Mouse (Mus musculus) regulatory T cell (primary cell): Measurements from ENCODE around the gene Cops6.

Experiments
- in situ Hi-C: fragments of 300-600 bp; cut with MboI, MseI; formaldehyde crosslinking; loops from one replicate; pipeline ENCODE4 v1.15.1; 2025; ENCODE audit warnings: high pct_unique_total_duplicates

The Cops6 gene

DNA sequence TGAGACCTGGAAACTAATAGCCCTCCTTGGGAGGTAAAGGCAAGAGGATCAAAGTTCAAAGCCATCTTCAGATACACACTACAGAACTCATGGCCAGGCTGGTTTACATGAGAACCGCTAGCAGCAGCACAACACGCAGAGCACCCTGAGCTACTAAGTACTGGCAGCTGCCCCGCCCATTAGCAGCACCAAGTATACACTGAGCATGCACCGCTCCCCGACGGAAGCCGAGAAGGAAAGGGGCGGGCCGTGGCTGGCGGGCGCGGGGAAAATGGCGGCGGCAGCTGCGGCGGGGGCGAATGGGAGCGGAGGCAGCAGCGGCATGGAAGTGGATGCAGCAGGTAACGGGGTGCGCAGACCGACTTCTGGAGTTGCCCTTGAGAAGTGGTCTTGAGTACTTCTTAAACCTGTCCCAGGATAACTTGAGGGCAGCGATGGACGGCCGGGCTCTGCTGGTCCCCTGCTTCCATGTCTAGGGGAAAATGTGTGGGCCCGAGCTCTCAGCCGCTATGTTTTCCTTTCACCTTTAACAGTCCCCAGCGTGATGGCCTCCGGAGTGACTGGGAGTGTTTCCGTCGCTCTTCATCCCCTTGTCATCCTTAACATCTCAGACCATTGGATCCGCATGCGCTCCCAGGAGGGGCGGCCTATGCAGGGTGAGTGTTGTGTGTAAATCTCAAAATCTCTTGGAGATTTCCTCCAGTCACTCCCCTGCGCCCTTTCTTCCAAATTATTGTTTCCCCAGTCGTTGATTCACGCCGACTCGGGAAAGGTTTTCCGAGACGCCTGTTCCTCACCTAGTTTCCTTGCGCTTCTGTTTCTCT, at the start of gene Cops6:
TSS of gene Cops6 (plus strand) at position 230 of the 824 bp plus-strand sequence.
- in situ Hi-C loops, result loop anchor here (25.0 kb wide), 1 partner anchor 1626 kb away; the partner anchor contains the start of genes Ints1 and Mafk

DNA sequence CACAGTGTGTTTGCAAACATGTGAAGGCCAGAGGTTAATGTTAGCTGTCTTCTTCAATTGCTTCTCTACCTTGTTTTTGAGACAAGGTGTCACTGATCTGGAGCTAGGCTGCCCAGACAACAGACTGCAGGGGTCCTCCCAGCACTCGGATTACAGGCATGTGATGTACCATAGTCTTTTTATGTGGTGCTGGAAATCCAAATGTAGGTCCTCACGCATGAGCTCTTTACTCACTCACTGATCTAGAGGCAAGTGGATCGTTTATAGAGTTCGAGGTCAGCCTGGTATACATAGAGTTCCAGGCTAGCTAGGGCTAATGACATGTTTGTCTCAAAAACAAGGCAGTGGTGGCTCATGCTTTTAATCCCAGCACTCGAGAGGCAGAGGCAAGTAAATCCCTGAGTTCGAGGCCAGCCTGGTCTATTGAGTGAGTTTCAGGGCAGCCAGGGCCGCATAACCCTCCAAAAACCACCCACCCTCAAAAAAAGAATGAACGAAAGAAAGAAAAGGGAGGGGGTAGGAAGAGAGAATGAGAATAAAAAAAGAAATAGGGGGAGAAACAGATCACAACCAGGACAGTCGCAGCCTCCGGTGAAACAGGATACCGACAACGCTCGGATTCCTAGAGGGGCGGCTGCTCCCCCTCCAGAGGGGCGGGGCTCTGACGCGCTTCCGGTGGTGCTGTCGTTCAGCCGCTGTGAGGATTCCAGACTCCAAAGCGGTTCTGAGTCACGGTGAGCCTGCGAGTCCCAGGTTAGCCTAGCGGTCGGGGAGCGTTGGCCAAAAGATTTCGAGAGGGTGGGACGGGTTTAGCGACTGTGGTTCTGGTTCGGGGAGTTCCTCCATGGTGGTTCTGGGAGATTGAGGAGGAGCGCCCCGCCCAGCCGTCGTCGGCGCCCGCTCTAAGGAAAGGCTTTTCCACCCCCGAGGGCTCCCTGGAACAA, 44.3 kb upstream of the Cops6 start, which contains the start of gene Zscan21:
TSS of gene Zscan21 (plus strand) at position 649 of the 944 bp plus-strand sequence.
- in situ Hi-C loops, result loop anchor here (5.0 kb wide), 1 partner anchor 36 kb away; no protein-coding TSS in a partner anchor

DNA sequence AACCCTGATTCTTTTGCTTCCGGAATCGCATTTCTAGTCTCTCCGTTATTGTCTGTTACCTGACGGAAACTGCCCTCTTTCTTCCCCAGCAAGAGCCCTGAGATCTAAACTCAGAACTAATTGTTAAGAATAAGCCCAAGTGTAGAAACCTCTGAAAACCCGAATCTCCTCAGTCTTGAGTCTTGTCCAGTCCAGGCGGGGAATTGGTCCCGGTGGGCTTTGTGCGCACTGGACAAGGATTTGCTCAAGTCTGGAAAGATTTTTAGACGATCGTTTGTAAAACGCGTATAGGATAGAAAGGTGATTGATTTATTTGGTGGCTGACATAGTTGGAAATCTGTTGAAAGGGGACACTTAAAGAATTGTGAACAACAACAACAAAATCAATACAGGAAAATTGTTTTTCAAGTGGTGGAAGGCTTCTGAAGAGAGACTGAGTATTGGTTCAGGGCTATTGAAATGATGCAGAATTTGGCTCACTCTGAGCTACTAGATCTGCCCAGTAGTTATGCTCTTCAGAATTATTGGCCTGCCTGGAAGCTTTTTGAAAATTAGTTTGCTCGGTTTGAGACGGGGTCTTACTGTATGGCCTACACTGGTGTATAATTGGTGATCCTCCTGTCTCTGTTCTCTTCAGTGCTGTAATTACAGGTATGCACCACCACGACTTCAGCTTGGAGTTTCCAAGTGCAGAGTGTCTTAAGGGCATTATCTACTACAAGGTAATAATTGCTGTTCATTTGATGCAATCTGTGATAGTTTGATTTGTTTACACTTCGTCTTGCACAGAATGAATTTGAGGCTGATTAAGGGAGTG, 43.5 kb upstream of the Cops6 start:
- in situ Hi-C loops, result loop anchor here (5.0 kb wide), 1 partner anchor 35 kb away; no protein-coding TSS in a partner anchor

DNA sequence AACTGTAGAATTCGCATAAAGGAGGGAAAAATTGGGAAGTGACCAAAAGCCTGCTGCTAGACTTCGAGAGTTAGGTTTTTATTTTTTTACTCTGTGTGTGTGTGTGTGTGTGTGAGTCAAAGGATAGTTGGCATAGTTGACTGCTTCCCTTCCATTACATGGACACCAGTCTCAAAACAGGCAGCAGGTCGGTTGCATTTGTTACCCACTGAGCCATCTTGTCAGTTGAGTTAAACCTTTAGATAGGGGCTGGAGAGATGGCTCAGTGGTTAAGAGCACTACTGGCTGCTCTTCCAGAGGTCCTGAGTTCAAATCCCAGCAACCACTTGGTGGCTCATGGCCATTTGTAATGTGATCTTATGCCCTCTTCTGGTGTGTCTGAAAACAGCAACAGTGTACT, 42.8 kb upstream of the Cops6 start:
- in situ Hi-C loops, result loop anchor here (5.0 kb wide), 1 partner anchor 34 kb away; no protein-coding TSS in a partner anchor

DNA sequence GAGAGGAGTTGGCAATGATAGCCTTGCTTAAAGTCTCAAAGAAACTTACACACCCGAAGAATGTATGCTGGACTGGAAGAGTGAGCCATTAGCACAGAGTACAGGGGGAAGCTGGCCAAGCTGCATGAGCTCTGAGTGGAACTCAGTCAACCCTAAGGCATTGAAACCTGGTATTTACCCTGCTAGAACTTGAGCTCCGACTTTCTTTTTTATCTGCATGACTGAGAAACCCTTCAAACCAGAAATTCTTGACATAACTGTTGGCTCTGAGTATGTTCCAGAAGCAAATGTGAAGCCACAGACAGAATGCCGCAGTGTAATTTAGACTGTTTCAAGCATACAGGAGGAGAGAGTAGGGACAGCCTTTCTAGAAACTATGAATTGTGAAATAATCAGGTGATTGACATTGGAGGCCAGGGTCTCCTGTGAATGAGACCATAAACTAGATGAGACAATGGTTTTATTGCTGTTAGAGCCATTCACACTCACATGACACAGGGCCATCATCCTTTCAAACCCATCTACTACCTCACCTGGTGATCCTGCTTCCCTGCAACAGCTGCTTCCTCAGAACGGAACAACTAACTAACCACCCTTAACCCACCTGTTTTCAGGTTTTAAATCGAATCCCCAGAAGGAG, 28.3 kb upstream of the Cops6 start:
- in situ Hi-C loops, result no loop called here

DNA sequence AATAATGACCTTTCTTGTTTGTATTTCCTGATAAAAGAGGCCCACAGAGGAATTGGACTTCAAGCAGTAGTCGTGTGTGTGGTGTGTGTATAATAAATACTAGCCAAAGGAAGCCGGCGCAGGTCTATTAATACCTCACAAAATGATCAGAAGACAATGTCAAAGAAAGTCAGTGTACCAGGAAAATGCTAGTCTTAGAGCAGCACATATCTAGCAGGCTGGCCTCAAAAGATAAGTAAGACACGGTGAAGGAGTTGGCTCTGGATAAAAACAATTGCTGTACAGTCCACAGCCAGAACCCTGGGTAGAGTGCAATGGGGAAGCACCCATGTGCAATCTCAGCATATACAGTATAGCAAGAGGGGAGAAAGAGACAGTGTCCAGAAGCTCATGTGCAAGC, 23.6 kb upstream of the Cops6 start:
- in situ Hi-C loops, result no loop called here

DNA sequence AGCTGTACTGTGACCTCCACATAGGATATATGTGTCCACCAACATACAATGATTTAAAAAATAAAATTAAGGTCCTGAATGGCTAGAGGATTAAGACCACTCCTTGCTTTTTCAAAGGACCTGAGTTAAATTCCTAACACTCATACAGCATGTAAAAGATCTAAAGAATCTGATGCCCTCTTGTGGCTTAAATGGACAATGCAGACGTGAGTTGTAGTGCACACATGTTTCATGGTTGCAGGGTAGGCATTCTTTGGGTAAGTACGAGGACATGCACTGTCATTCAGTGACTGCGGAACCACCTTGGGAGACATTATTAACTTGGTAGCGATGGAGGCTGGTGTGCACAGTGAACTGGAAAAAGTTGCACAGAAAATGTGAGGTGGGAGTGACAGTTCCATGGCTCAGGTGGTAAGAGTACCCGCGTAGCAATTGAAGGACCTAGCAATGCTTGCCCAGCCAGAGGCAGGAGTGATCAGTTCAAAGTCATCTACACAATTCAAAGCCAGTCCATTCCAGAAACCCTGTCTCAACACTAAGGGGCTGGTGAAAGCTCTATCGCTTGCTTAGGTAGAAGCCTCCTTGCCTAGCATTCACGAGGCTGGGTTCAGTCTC, 22.8 kb upstream of the Cops6 start:
- in situ Hi-C loops, result no loop called here

DNA sequence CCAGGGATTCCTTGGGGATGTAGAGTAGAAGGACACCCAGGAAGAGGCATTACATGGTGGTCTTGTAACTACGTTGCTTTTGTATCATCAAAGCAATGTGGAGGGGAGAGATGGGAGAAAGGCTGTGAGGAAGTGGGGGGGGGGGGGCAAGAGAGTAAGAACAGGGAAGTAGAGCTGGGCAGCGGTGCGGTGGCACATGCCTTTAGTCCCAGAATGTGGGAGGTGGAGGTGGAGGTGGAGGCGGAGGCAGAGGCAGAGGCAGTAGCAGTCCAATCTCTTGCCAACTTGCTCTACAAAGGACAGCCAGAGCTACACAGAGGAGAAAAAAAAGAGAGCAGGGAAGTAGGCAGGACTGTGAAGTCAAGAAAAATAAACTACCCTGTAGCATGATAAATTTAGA, 22.3 kb upstream of the Cops6 start:
- in situ Hi-C loops, result no loop called here

DNA sequence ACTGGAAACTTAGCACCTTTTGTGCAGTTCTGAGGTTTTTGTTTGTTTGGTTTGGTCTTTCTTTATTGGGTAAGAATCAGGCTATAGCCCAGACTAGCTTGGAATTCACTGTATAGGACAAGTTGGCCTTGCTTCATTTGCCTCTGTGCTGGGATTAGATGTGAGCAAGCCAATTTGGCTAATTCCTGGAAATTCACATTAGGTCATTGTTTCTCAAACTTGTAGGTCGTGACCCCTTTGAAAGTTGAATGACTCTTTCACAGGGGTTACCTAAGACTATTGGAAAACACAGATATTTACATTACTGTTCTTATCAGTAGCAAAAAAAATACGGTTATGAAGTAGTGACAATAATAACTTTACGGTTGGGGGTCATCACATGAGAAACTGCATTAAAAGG, 6.5 kb upstream of the Cops6 start:
- in situ Hi-C loops, result loop anchor here (5.0 to 25.0 kb wide), 2 partner anchors 37 to 1633 kb away; partner anchors contain the start of genes Ints1, Mafk and Zscan21

DNA sequence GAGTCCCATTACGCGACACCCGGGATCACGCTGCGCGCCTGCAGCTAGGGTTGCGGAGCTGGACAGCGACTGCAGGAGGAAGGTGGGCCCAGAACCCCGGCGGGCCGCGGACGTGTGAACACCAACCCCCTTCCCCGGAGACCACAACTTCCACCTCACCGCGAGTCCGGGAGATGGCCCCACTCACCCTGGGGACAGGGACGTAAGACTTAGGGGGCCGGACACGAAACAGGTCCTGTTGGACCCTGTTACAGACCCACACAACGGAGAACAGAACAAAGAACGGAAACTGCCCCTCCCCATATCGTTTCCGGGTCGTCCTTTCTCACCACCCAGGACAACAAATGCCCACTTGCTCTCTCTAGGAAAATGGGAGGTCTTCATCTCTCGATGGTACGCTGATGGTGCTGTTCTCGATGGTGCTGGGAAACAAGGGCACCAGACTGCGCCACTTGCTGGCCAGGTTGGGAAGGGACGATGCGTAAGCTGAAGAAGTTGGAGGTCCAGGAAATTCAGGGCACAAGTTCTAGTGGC, 5.4 kb upstream of the Cops6 start, which contains the start of gene Zfp113:
TSS of gene Zfp113 (minus strand) at position 302 of the 534 bp plus-strand sequence.
- in situ Hi-C loops, result loop anchor here (25.0 kb wide), 1 partner anchor 1632 kb away; the partner anchor contains the start of genes Ints1 and Mafk

DNA sequence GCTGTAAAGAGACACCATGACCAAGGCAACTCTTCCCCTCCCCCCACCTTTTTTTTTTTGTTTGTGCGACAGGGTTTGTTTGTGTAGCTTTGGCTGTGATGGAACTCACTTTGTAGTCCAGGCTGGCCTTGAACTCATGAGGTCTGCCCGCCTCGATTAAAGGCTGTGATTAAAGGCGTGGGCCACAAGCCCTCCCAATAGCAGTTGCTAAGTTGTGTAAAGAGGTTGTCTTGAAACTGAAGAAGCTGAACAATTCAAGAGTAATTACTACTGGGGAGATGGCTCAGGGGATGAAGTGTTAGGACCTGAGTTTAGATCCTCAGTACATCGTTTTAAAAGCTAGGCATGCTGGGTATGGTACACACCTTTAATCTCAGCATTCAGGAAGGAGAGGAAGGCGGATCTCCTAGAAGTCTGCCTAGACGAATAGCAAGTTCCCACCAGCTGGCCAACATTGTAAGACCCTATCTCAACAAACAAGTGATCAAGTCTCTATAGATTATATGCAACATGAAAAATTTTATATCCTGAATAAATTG, 578 bp upstream of the Cops6 start:
- in situ Hi-C loops, result loop anchor here (25.0 kb wide), 1 partner anchor 1627 kb away; the partner anchor contains the start of genes Ints1 and Mafk

DNA sequence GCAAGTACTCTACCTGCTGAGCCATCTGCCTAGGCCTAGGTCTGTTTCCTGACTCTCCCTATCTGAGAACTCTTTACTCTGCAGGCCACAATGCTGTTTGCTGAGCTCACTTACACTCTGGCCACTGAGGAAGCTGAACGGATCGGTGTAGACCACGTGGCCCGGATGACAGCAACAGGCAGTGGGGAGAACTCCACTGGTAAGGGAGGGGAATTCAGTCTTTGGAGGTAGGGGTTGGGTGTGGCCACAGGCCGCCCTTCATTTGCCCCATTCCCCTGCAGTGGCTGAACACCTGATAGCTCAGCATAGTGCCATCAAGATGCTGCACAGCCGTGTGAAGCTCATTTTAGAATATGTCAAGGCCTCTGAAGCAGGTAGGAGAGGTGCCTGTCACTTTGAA, 2.2 kb downstream of the Cops6 start:
- in situ Hi-C loops, result loop anchor here (25.0 kb wide), 1 partner anchor 1624 kb away; the partner anchor contains the start of genes Ints1 and Mafk

DNA sequence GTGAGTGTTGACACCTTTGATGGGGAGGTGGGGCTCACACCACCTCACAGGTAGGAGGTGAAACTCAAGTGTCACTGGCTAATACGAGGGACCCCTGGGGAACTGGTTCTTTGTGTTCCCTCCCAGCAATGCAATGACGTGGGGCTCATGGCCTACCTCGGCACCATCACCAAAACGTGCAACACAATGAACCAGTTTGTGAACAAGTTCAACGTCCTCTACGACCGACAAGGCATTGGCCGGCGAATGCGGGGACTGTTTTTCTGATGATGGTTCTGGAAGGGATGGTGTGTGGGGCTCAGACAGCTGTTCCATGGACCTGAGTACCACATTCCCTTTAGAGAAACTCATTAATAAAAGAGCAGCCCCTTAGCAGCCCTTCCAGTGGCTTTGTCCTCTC, 2.7 kb downstream of the Cops6 start:
- in situ Hi-C loops, result loop anchor here (25.0 kb wide), 1 partner anchor 1624 kb away; the partner anchor contains the start of genes Ints1 and Mafk

DNA sequence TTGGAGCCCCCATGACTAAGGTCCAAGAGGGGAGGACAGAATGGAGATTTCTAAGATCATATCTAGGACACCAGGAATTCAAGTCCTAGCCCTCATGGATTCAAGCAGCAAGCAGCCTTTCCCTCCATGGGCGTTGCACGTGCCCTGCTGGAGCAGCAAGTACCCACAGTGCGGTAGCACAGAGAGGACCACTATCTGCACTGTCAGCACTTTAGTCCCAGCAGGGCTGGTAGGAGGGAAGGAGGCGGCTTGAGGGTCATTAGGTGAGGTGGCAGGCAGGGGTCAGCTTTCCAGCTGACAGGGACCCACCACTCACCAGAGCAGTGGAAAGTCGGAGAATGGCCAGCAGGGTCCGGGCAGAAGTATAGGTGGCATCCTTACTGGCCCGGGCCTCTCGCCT, 4.7 kb downstream of the Cops6 start:
- in situ Hi-C loops, result loop anchor here (25.0 kb wide), 1 partner anchor 1622 kb away; the partner anchor contains the start of genes Ints1 and Mafk

DNA sequence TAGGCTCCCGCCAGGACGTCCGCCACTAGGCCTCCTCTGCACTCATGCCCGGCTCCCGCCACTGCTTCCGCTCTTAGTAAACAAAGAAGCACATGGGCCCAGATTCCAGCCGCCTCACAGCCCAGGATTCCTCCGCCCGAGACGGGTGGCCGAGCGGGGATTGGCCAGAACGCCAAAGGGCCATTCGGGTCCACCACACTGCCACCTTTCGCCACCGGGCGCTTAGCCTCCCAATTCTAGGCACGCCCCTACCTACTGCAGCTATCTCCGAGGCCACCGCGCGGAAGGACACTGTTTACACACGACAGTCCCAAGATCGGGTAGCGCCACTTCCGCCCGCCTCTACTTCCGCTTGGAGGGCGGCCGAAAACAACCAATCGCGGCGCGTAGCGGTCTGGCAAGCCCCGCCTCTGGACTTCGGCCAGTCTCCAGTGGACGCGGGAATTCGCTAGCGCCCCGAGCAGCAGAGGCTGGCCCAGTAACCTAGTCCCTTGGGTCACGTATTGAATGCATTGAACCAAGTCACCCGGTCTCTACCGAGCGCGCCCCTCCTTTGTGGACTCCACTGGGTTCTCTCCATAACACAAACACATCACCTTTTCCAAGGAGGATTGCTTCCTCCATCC, 10.2 kb downstream of the Cops6 start:
- in situ Hi-C loops, result loop anchor here (25.0 kb wide), 1 partner anchor 1616 kb away; the partner anchor contains the start of genes Ints1 and Mafk

DNA sequence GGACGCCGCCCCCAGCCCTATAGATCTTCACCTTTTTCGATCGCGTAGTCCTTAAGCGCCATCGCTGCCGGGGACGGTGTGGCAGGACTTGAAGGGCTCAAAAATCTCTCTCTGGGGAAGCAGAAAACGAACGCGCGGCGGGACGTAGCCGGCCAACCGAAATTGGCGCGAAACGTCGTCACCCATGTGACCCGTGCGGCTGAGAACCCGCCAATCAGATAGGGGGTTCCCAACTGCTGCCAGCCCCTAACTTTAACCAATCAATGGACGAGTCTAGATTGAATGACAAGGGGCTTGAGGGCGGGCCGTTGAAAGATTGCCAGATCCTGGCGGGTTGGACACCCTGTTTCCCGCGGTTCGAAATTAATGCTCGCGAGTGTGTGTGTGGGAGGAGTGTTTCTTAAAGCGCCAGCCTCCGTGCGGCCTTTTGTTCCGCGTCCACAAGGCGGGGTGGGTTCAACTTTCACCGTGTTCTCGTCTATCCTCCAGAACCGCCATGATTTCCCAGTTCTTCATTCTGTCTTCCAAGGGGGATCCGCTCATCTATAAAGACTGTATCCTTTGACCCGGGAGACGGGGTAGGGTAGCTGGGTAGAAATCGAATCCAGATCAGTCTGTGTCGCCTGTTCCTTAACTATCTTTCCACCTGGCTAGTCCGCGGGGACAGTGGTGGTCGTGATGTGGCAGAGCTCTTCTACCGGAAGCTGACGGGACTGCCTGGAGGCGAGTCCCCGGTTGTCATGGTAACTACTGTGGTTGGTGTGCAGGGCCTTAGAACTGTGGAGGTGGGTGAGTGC, 11.0 kb downstream of the Cops6 start, which contains the start of the genes Ap4m1 and Mcm7:
TSS of gene Ap4m1 (plus strand) at position 308 of the 797 bp plus-strand sequence.
TSS of gene Mcm7 (minus strand) at position 728 of the 797 bp plus-strand sequence.
- in situ Hi-C loops, result loop anchor here (25.0 kb wide), 1 partner anchor 1615 kb away; the partner anchor contains the start of genes Ints1 and Mafk

DNA sequence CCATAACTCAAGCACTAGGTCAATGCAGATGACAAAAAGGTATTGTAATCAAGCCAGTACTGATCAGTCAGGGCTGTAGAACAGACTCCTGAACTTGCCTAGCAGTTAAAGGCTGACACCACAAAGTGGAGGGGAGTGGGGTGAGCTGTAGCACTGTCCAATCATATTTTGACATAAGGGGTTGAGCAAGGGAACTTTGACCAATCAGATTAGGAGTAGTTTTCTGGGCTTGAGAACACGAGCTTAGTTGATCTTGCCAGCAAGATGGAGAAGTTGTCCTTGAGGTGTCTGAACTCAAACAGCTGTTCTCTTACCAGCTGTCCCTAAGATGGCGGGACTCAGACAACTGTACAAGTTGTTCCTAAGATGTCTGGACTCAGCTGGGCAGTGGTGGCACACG, 12.3 kb downstream of the Cops6 start:
- in situ Hi-C loops, result loop anchor here (25.0 kb wide), 1 partner anchor 1614 kb away; the partner anchor contains the start of genes Ints1 and Mafk
